Mouse (Mus musculus) macrophage (primary cell): Measurements from ENCODE around the gene Ap2a1. TPM values are rescaled to one million over a fixed set of nuclear protein-coding genes. Genes with fewer than 3 reads are reported as not detected.

ENCODE experiments used
- H3K27ac ChIP-seq: fragments of 350-480 bp; formaldehyde crosslinking; 2 replicates; pipeline ENCODE4 v1.9.0; 2021
- H3K36me3 ChIP-seq: fragments of 350-480 bp; formaldehyde crosslinking; 2 replicates; pipeline ENCODE4 v1.9.0; 2021; ENCODE audit errors: inconsistent target
- H3K4me3 ChIP-seq: fragments of 350-480 bp; formaldehyde crosslinking; 2 replicates; pipeline ENCODE4 v1.9.0; 2021; ENCODE audit errors: inconsistent target
- H3K79me2 ChIP-seq: fragments of 350-480 bp; formaldehyde crosslinking; 2 replicates; pipeline ENCODE4 v1.9.0; 2021; ENCODE audit errors: inconsistent target
- WGBS: methylation state at CpG from one replicate; pipeline ENCODE4 v1.1.7; 2026; ENCODE audit warnings: inconsistent platforms; ENCODE audit not compliant: missing documents; 5-methylcytosine and 5-hydroxymethylcytosine counted together
- polyA plus RNA-seq: library from polyadenylated mRNA; stranded (reverse); fragments of 250-400 nt; gene quantifications from 3 replicates; pipeline ENCODE4 v1.2.4, GENCODE M21; 2018; ENCODE audit warnings: inconsistent platforms

Ap2a1 gene
- polyA plus RNA-seq, 1 experiment from 2014 or later: 49.8 TPM

- Histone ChIP-seq H3K27ac (no peak overlapping the region), H3K36me3 (no peaks in the 10 kb centered on the region), H3K79me2 (no peaks in the 10 kb centered on the region), H3K4me3 (no peak overlapping the region)
- 56% methylated on average over 10 of the region's 10 CpGs for whole genome bisulfite sequencing
These were observed 30.7 kb upstream of the Ap2a1 start for GRCm38 (mm10) chr7:44959874-44960511.

- Histone ChIP-seq H3K4me3 (no peak overlapping the region), H3K36me3 (no peaks in the 10 kb centered on the region), H3K79me2 (no peaks in the 10 kb centered on the region), H3K27ac (no peak overlapping the region)
- WGBS: 89% methylated on average over 8 of the region's 8 CpGs
These were observed 30.0 kb upstream of the Ap2a1 start for GRCm38 (mm10) chr7:44959281-44959680.

DNA sequence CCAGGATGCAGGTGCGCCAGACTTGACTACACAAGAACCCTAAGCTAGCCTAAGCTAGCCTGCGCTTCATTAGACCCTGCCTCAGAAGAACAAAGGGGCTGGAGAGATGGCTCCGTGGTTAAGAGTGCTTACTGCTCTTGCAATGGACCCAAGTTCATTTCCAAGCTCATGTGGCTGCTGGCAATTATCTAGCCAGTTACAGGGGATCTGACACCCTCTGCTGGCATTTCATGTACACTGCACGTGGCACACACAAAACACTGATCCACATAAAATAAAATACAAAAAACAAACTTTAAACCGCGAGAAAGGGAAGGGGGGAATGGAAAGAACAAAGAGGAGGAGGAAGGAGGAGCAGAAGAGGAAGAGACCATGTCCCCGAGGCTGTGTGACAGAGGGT is 28.9 kb upstream of the Ap2a1 start:
- H3K36me3 ChIP-seq: no peaks in the 10 kb centered on the region
- no peak overlapping the region for H3K4me3 ChIP-seq
- no peak overlapping the region for H3K27ac ChIP-seq
- H3K79me2 ChIP-seq: no peaks in the 10 kb centered on the region
- WGBS: 30% methylated on average over 7 of the region's 7 CpGs

DNA sequence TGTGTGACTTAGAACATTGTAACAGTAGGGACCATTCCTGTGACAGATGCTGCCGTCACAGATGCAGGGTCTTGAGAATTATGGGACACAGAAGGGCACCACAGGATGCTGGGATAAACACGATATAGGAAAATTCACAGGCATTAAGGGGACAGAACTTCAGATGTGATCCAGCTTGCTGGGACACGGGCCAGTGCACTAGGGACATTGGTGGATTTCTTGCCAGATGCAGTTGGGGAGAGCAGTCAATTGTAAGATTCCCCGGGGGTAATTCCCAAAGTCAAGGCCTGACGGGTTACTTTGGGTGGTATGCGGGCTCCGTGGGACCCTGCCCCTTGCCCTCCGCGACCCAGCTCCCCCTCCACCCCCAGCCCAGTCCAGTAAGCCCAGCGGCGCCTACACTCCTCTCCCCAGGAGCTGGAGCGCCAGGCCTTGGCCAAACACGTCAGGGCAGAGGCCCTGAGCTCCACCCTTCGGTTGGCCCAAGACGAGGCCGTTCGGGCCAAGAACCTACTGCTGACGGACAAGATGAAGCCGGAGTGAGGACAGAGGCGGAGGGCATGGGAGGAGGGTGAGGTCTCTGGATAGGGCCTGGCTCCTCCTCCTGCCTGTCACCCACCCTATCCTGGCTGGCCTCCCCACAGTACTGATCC is 28.0 kb upstream of the Ap2a1 start:
- Histone ChIP-seq H3K27ac (no peak overlapping the region), H3K4me3 (no peak overlapping the region), H3K79me2 (no peaks in the 10 kb centered on the region), H3K36me3 (no peaks in the 10 kb centered on the region)
- 94% methylated on average over 20 of the region's 20 CpGs for WGBS

DNA sequence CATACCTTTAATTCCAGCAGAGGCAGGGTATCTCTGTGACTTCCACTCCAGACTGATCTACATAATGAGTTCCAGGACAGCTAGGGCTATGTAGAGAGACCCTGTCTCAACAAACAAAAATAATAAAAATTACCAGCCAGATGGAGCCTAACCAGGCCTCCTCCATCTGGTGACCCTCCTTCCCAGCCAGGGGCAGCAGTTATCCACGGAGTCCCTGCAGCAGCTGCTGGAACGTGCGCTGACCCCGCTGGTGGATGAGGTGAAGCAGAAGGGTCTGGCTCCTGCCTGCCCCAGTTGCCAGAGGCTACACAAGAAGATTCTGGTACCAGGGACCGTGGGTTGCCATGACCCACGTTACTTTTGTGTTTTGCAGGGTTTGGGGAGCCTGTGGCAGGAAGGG is 27.0 kb upstream of the Ap2a1 start:
- no peaks in the 10 kb centered on the region for H3K36me3 ChIP-seq
- no peaks in the 10 kb centered on the region for H3K79me2 ChIP-seq
- WGBS: 91% methylated on average over 6 of the region's 6 CpGs
- H3K27ac ChIP-seq: no peak overlapping the region
- H3K4me3 ChIP-seq: no peak overlapping the region

DNA sequence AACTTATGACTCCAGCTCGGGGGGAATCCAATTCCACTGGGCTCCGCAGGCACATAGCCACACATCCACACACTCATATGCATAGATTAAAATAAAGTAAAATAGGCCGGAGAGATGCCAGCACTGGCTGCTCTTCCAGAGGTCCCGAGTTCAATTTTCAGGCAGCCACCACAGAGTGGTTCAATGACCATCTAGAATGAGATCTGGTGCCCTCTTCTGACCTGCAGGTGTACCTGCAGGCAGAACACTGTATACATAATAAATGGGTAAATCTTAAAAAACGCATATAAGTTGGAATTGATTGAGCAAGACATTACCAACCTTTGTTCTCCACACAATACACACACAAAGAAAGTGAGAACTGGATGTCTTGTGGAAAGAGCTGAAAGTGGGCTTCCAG is 26.3 kb upstream of the Ap2a1 start:
- H3K27ac ChIP-seq: no peak overlapping the region
- 41% methylated on average over 5 of the region's 5 CpGs for WGBS
- H3K79me2 ChIP-seq: no peaks in the 10 kb centered on the region
- no peak overlapping the region for H3K4me3 ChIP-seq
- no peaks in the 10 kb centered on the region for H3K36me3 ChIP-seq

GRCm38 (mm10) chr7:44954091-44954885 is 25.0 kb upstream of the Ap2a1 start:
- H3K4me3 ChIP-seq: no peak overlapping the region
- WGBS: 98% methylated on average over 10 of the region's 12 CpGs
- no peak overlapping the region for H3K27ac ChIP-seq
- H3K36me3 ChIP-seq: no peaks in the 10 kb centered on the region
- H3K79me2 ChIP-seq: no peaks in the 10 kb centered on the region

GRCm38 (mm10) chr7:44953561-44953960 is 24.3 kb upstream of the Ap2a1 start:
- no peak overlapping the region for H3K27ac ChIP-seq
- no peaks in the 10 kb centered on the region for H3K36me3 ChIP-seq
- no peak overlapping the region for H3K4me3 ChIP-seq
- 82% methylated on average over 11 of the region's 14 CpGs for WGBS
- no peaks in the 10 kb centered on the region for H3K79me2 ChIP-seq

DNA sequence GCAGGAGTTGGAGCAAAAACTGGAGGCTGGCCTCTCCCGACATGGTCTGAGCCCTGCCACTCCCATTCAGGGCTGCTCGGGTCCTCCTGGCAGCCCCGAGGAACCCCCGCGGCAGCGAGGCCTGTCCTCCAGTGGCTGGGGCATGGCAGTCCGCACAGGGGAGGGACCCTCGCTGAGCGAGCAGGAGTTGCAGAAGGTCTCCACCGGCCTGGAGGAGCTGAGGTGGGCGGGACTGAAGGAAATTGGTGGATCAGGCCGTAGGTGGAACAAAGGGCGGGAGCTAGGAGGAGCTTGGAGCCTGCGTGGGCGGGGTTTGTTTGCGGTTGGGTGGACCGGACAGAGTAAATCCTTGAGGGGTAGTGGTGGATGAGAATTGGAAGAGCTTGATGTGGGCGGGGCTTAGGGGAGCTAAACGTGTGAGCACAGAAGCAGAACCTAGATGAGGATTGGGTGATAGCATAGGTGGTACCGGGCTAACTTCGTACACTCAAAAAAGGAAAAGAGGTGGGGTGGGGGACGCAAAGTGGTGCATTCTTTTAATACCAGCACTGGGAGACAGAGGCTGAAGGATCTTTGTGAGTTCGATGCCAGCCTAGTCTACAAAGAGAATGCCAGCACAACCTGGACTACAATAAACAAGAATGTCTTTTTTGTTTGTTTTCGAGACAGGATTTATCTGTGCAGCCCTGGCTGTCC is 23.5 kb upstream of the Ap2a1 start:
- no peaks in the 10 kb centered on the region for H3K36me3 ChIP-seq
- peak overlapping the region; percentile 38 for H3K27ac ChIP-seq
- WGBS: 5% methylated on average over 24 of the region's 24 CpGs
- H3K4me3 ChIP-seq: peak overlapping the region; percentile 50
- H3K79me2 ChIP-seq: no peaks in the 10 kb centered on the region

DNA sequence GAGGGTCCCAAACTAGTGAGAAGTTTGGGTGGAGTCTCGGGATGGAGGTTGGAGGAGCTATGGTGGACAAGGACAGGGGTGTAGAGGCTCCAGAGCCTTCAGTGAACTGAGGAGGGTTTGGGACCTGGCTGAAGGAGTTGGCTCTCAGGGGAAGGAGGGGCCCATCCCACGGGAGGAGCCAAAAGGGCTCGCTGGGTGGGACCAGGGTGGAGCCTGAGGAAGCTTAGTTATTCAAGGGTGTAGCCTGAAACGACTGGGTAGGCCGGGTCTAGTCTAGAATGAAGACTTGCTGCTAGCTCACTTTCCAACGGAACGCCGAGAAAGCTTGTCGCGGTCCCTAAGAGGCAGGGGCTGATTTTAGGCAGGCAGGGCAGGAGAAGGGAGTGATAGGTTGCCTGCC is 22.7 kb upstream of the Ap2a1 start:
- H3K4me3 ChIP-seq: peak overlapping the region; percentile 50

GRCm38 (mm10) chr7:44949922-44950321 is 20.6 kb upstream of the Ap2a1 start:
- 21% methylated on average over 6 of the region's 6 CpGs for WGBS
- Histone ChIP-seq H3K4me3 (no peak overlapping the region), H3K36me3 (no peaks in the 10 kb centered on the region), H3K27ac (no peak overlapping the region), H3K79me2 (no peaks in the 10 kb centered on the region)

More for the DNA sequence above, 22.7 kb upstream of the Ap2a1 start:
- H3K36me3 ChIP-seq: no peaks in the 10 kb centered on the region
- H3K79me2 ChIP-seq: no peaks in the 10 kb centered on the region
- H3K27ac ChIP-seq: peak overlapping the region; percentile 38
- under 1% methylated on average over 10 of the region's 10 CpGs for WGBS

DNA sequence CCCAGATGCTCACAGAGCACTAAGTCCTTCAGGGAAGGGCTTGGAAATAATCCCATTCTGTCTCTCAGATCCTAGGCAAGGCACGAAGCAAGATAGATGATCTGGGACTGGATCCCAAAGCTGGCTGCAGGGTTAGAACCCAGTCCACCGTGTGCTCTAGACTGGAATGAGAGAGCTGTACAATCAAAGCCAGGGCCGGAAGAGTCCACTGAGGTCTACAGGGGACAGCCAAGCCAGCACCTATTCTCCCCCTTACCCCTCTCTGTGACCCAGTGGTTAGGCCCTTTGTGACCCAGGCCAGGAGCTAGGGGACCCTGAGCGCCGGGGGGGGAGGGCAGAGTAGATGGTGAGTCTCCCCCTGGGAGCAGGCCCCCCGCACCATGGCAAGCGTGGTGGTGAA is 13.6 kb upstream of the Ap2a1 start, which contains the start of gene Tsks:
Gene Tsks, plus strand, starts transcription at position 301 of the 400 bp plus-strand sequence.
- WGBS: 87% methylated on average over 7 of the region's 7 CpGs

DNA sequence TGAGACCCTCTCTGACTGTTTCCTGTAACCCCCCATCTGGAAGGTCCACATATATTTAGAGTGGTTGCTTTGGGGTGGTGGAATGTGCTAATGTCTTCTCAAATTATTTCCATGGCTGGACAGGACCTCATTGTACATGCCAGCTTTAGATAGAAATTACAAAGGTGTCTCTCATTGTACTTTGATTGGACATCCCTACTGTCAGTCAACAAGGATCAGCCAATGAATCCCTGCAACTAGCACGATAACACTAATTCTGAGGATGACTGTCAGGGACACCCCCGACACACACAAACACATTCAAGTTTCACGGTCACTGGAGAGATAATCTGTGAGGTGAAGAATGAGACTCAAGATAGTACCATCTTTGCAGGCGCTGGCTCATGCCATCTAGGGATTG is 9.4 kb upstream of the Ap2a1 start:
- 89% methylated on average over 4 of the region's 4 CpGs for WGBS
- H3K27ac ChIP-seq: no peak overlapping the region
- H3K4me3 ChIP-seq: no peak overlapping the region

More for the DNA sequence above, 13.6 kb upstream of the Ap2a1 start, which contains the start of gene Tsks:
- H3K27ac ChIP-seq: no peak within 1 kb of the TSS
- H3K36me3 ChIP-seq: no peaks in the 10 kb centered on the region
- H3K4me3 ChIP-seq: no peak within 1 kb of the TSS
- no peaks in the 10 kb centered on the region for H3K79me2 ChIP-seq

DNA sequence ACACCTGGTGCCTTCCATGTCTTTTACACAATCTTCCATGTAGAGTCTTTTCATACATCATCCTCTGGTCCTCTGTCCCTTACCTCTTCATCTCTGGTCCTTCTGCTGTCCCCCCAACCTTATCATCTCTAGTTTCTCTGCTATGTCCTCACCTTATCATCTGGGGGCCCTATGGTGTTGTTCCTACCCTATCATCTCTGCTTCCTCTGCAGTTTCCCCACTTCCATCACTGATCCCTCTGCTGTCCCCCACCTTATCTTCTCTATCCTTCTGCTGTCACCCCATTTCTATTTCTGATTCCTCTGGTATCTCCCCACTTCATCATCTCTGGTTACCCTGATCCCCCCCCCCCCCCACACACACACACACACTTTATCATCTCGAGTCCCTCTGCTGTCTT is 726 bp downstream of the Ap2a1 start:
- no CpG with 5 or more reads among the region's 1 CpGs for WGBS
- H3K36me3 ChIP-seq: peaks cover 14% of the 10 kb centered on the region; the same call in 1 of the 2 replicates
- peaks cover 52% of the 10 kb centered on the region for H3K79me2 ChIP-seq
- H3K27ac ChIP-seq: peak overlapping the region; percentile 46
- H3K4me3 ChIP-seq: peak overlapping the region; percentile 64

More for the DNA sequence above, 9.4 kb upstream of the Ap2a1 start:
- no peaks in the 10 kb centered on the region for H3K36me3 ChIP-seq
- H3K79me2 ChIP-seq: no peaks in the 10 kb centered on the region
